Mouse (Mus musculus) thymus, adult 2 months (tissue): ENCODE measurements around the gene Cdk12. TPM values are rescaled to one million over a fixed set of nuclear protein-coding genes. Genes with fewer than 3 reads are reported as not detected.

Experiments used
- DNase-seq: peaks from one replicate; pipeline ENCODE4 v3.0.0; 2021
- H3K27ac ChIP-seq: fragments of 200-500 bp; 2 replicates; pipeline ENCODE4 v1.5.1; 2012; ENCODE audit warnings: low read length, control low read depth; ENCODE audit not compliant: control insufficient read depth, insufficient read depth
- H3K27me3 ChIP-seq: fragments of 200-500 bp; 2 replicates; pipeline ENCODE4 v1.6.1; 2012; ENCODE audit warnings: mild to moderate bottlenecking, low read length, moderate library complexity, mixed read lengths; ENCODE audit not compliant: control insufficient read depth, insufficient read depth
- H3K36me3 ChIP-seq: fragments of 200-500 bp; 2 replicates; pipeline ENCODE4 v1.6.1; 2012; ENCODE audit warnings: mild to moderate bottlenecking, low read length, moderate library complexity; ENCODE audit not compliant: control insufficient read depth, insufficient read depth
- H3K4me1 ChIP-seq: fragments of 200-500 bp; replicated peaks from 2 replicates; pipeline ENCODE4 v1.6.1; 2012; ENCODE audit warnings: low read length; ENCODE audit not compliant: control insufficient read depth, insufficient read depth
- H3K4me3 ChIP-seq: fragments of 200-500 bp; 2 replicates; pipeline ENCODE4 v1.5.1; 2012; ENCODE audit warnings: mild to moderate bottlenecking, low read length, control low read depth, moderate library complexity; ENCODE audit not compliant: control insufficient read depth, insufficient read depth
- CTCF ChIP-seq: fragments of 200-500 bp; IDR thresholded peaks from 2 replicates; pipeline ENCODE4 v1.5.1; 2012; ENCODE audit warnings: mild to moderate bottlenecking, control low read depth, low read length, moderate library complexity, borderline replicate concordance; ENCODE audit not compliant: control insufficient read depth, poor library complexity, insufficient read depth; ENCODE audit errors: extremely low read depth
- POLR2A ChIP-seq: fragments of 200-500 bp; IDR thresholded peaks from 2 replicates; pipeline ENCODE4 v1.6.1; 2012; ENCODE audit warnings: mild to moderate bottlenecking, low read length, control low read depth, moderate library complexity; ENCODE audit not compliant: control insufficient read depth, poor library complexity, insufficient read depth; ENCODE audit errors: extremely low read depth
- WGBS: fragments of 180-500 bp; shearing (Covaris S2); methylation state at CpG from one replicate; pipeline ENCODE4 v1.1.7; 2018; 5-methylcytosine and 5-hydroxymethylcytosine counted together
- polyA plus RNA-seq: library from polyadenylated mRNA; depleted of rRNA; stranded (reverse); fragments of >200 nt; gene quantifications from 2 replicates; pipeline ENCODE4 v1.2.3, GENCODE M21; 2012

Gene Cdk12
- polyA plus RNA-seq, 1 experiment: 27.0 TPM

DNA sequence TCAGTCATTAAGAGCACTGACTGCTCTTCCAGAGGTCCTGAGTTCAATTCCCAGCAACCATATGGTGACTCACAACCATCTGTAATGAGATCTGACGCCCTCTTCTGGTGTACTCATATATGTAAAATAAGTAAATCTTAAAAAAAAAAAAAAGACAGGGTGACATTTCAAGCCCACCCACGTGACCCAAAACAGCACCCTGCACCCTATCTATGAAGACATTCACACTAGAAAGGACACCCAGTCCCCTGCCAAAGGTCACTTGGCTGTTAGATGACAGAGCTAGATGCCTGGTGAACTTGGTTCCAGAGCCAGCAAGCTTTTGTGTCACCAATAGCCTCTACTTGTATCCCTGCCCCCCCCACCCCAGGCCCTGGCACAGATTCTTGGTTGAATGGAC lies 90.2 kb downstream of the Cdk12 start:
- no peak for DNase-seq
- no peaks in the 10 kb centered on the region for H3K36me3 ChIP-seq
- TF ChIP-seq POLR2A: no peak
- no peak for TF ChIP-seq CTCF
- no peaks in the 10 kb centered on the region; the same call in 1 of the 2 replicates for H3K4me1 ChIP-seq
- H3K27me3 ChIP-seq: peaks cover 16% of the 10 kb centered on the region
- no peak overlapping the region for H3K4me3 ChIP-seq
- H3K27ac ChIP-seq: no peak overlapping the region
- 56% methylated on average over 2 of the region's 2 CpGs for WGBS

DNA sequence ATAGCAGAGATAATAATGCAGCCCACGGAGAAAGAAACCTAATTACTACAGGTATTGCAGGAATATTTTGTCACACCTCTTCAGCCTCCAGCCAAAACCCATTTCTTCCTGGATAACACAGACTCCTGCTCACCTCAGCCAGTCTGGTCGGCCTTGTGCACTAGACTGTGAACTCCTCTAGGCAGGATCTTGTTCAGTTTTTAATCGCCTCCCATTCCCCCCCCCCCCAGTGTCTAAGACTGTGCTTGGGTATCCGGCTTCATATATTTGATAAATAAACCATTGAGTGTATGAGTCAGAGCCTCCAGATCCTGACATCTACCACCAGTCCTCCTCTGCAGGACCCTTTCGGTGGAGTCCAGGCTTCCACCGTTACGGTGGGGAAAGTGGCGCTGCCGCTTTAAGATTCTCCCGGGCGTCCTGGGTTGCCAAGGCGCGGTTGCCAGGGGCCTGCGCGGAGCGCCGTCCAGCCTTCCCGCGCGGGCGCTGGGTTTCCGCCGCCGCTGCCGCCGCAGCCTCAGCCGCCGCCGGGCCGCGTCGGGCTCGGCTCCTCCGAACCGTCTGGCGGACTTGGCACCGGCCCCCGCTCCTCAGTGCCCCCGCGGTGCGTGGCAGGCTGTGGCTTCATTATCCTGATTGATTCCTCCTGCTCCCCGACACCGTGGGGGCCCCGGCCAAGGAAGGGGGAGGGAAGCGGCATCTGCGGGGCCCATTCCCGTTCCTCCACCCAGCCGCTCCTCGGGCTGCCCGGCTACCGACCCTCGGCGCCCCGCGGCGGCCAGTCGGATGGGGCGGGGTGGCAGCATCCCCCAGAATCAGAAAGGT lies 91.5 kb downstream of the Cdk12 start:
- WGBS: 2% methylated on average over 58 of the region's 58 CpGs
- H3K27ac ChIP-seq: no peak overlapping the region

DNA sequence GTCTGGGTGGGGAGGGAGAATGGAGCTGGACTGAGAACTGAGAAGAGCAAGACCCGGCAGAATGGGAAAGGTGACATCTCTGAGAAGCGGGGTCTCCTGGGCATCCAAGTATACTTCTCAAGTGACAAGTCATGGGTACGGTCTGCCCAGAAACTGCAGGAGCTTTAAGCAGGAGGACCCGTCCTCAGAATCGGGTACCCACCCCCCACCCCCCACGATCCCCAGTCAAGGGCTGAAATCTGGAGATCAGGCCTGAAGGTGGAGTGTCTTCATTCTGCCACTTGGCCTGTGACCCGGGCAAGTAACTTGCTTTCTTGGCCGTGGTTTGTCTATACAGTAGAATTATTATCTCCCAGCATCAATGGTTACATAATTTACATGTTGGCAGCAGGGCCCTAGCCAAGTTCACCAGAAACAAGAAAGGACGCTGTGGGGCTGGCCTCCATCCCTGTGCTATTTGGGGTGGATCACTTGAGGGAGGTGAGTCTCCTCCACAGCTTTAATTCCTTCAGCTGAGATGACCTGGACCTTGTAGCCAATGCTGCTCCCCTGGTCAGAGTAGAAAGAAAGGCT lies 92.2 kb downstream of the Cdk12 start:
- H3K4me3 ChIP-seq: peak overlapping the region; percentile 22
- no peaks in the 10 kb centered on the region; the same call in 1 of the 2 replicates for H3K4me1 ChIP-seq
- H3K27me3 ChIP-seq: peaks cover 17% of the 10 kb centered on the region
- DNase-seq: no peak
- TF ChIP-seq POLR2A (no peak), CTCF (0 out of 2 replicates have a peak, but pooled peaks have one; percentile 18)
- no peak overlapping the region for H3K27ac ChIP-seq
- no peaks in the 10 kb centered on the region for H3K36me3 ChIP-seq
- WGBS: 16% methylated on average over 9 of the region's 9 CpGs

More for the DNA sequence above, 91.5 kb downstream of the Cdk12 start:
- TF ChIP-seq CTCF: no peak
- no peak for TF ChIP-seq POLR2A
- H3K4me1 ChIP-seq: no peaks in the 10 kb centered on the region; the same call in 1 of the 2 replicates
- H3K27me3 ChIP-seq: peaks cover 17% of the 10 kb centered on the region
- DNase-seq: peak; percentile 22
- H3K36me3 ChIP-seq: no peaks in the 10 kb centered on the region
- H3K4me3 ChIP-seq: peak overlapping the region; percentile 22

DNA sequence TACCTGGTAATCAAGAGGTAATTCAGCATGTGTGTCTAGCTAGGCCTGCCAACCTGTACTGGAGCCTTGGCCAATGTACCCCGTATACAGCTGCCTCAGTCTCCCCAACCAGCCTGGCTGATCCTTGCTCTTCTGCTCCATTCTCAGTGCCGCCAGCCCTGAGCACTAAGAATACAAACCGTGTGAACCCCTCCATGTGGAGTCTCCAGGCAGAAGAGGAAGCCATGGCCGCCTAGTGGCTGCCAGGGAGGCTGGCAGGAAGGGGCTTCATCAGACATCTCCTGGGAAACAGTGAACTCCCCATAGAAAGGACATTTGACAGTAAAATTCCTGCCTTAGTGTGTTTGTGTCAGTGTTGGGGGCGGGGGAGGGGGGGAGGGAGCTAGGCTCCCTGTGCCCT lies 93.4 kb downstream of the Cdk12 start:
- H3K27ac ChIP-seq: no peak overlapping the region
- DNase-seq: peak; percentile 14
- WGBS: 21% methylated on average over 5 of the region's 5 CpGs

DNA sequence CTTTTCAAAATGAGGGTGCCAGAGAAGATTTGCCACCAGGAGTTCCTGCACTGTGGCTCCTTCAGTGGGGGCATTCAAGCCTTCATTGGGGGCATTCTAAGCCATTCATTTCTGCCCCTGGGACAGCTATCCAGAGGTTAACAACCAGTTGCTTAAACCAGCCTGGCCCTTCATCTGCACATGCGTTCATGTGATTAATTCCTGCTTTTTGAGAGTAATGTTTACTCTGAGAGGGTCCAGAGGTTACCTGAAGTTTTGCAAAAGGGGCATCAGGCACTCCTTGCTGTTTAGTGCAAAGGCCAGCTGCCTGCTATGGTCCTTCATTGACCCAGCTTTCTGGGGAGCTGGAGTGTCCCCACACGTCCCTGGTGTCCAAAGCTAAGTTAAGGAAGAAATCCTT lies 94.1 kb downstream of the Cdk12 start:
- DNase-seq: no peak
- TF ChIP-seq CTCF (no peak), POLR2A (no peak)
- WGBS: 80% methylated on average over 2 of the region's 2 CpGs
- Histone ChIP-seq H3K36me3 (no peaks in the 10 kb centered on the region), H3K27me3 (peaks cover 17% of the 10 kb centered on the region), H3K27ac (no peak overlapping the region), H3K4me1 (no peaks in the 10 kb centered on the region; the same call in 1 of the 2 replicates), H3K4me3 (no peak overlapping the region)

More for the DNA sequence above, 93.4 kb downstream of the Cdk12 start:
- Histone ChIP-seq H3K36me3 (no peaks in the 10 kb centered on the region), H3K4me1 (no peaks in the 10 kb centered on the region; the same call in 1 of the 2 replicates), H3K4me3 (no peak overlapping the region), H3K27me3 (peaks cover 17% of the 10 kb centered on the region)
- TF ChIP-seq CTCF: peak; percentile 73; the same call in 1 of the 2 replicates
- no peak for TF ChIP-seq POLR2A

DNA sequence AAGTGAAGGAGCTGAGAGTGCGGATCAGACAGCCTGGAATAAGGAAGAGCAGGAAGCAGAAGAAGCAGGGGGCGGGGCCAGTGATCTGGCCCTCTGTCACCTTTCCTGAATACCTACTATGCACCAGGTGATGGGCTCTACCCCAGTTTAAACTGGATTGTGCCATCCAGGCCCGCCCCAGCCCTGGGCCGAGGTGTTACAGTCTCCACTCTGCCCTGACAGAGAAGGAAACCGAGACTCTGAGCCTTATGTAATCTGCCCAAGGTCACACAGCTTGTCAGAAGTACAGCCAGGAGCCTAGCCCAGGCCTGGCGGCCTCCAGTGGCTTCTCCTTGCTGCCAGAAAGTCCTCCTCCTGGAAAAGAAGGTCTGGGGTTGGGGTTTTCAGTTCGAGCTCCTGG lies 94.9 kb downstream of the Cdk12 start:
- no peak overlapping the region for H3K27ac ChIP-seq

More for the DNA sequence above, 94.9 kb downstream of the Cdk12 start:
- Histone ChIP-seq H3K4me1 (no peaks in the 10 kb centered on the region; the same call in 1 of the 2 replicates), H3K4me3 (no peak overlapping the region), H3K36me3 (no peaks in the 10 kb centered on the region), H3K27me3 (peaks cover 17% of the 10 kb centered on the region)
- no peak for DNase-seq
- 42% methylated on average over 7 of the region's 7 CpGs for WGBS
- no peak for TF ChIP-seq POLR2A
- TF ChIP-seq CTCF: no peak
